Mouse (Mus musculus) CH12.LX (cell line): ENCODE data around the gene Il11.

Experiments
- CTCF ChIP-seq, 2 experiments: IDR thresholded peaks in 1 of 2; conservative IDR thresholded peaks in 1 of 2; 2 replicates each; pipeline ENCODE4 v1.5.1; 2011 to 2012; ENCODE audit warnings: low read depth in 2 of 2, low read length in 2 of 2, improper control_type of control experiment in 1 of 2, inconsistent platforms in 1 of 2, mild to moderate bottlenecking in 1 of 2, moderate library complexity in 1 of 2
- EP300 ChIP-seq: IDR thresholded peaks from 2 replicates; pipeline ENCODE4 v1.6.1; 2011; ENCODE audit warnings: low read length, improper control_type of control experiment
- GABPA ChIP-seq: IDR thresholded peaks from 2 replicates; pipeline ENCODE4 v1.6.1; 2012; ENCODE audit warnings: low read depth, low read length, improper control_type of control experiment, inconsistent platforms; ENCODE audit not compliant: insufficient replicate concordance
- MAX ChIP-seq: IDR thresholded peaks from 2 replicates; pipeline ENCODE4 v1.6.1; 2011; ENCODE audit warnings: low read length, improper control_type of control experiment
- MAZ ChIP-seq: IDR thresholded peaks from 2 replicates; pipeline ENCODE4 v1.6.1; 2012; ENCODE audit warnings: low read depth, mild to moderate bottlenecking, inconsistent platforms, low read length, improper control_type of control experiment, moderate library complexity
- MXI1 ChIP-seq: IDR thresholded peaks from 2 replicates; pipeline ENCODE4 v1.6.1; 2011; ENCODE audit warnings: mild to moderate bottlenecking, low read depth, low read length, improper control_type of control experiment
- NELFE ChIP-seq: IDR thresholded peaks from 2 replicates; pipeline ENCODE4 v1.6.1; 2011; ENCODE audit warnings: low read depth, low read length, improper control_type of control experiment
- POLR2A ChIP-seq: IDR thresholded peaks from 2 replicates; pipeline ENCODE4 v1.6.1; 2011; ENCODE audit warnings: low read depth, mild to moderate bottlenecking, improper control_type of control experiment, low read length
- SMC3 ChIP-seq: IDR thresholded peaks from 2 replicates; pipeline ENCODE4 v1.6.1; 2011; ENCODE audit warnings: low read depth, low read length, improper control_type of control experiment
- UBTF ChIP-seq: IDR thresholded peaks from 2 replicates; pipeline ENCODE4 v1.6.1; 2012; ENCODE audit warnings: low read depth, mild to moderate bottlenecking, inconsistent platforms, low read length, improper control_type of control experiment, moderate library complexity
- USF1 ChIP-seq: IDR thresholded peaks from 2 replicates; pipeline ENCODE4 v1.6.1; 2014; ENCODE audit warnings: low read depth, mild to moderate bottlenecking, inconsistent platforms, low read length, improper control_type of control experiment
- ZNF384 ChIP-seq: IDR thresholded peaks from 2 replicates; pipeline ENCODE4 v1.6.1; 2012; ENCODE audit warnings: low read depth, low read length, improper control_type of control experiment, inconsistent platforms

- TF ChIP-seq USF1 (no peak), MAZ (no peak), EP300 (no peak), NELFE (no peak), SMC3 (no peak), UBTF (no peak), ZNF384 (no peak), CTCF (conservative IDR thresholded peaks at IDR 0.05 in 1 of 2, IDR thresholded peaks at IDR 0.05 in 1 of 2; ENCODE audit: low read depth in 2 of 2, low read length in 2 of 2) (no peak), POLR2A (no peak), GABPA (no peak), MAX (no peak), MXI1 (no peak)
Measured at GRCm38 (mm10) chr7:4821690-4822089, 39.0 kb upstream of the Il11 start.
